Mouse (Mus musculus): ENCODE data around the gene Klf1. TPM values are rescaled to one million over a fixed set of nuclear protein-coding genes. Genes with fewer than 3 reads are reported as not detected.

The Klf1 gene
- not detected for total RNA-seq (2021)
- long read RNA-seq: 0 reads

- no peak for DNase-seq (ENCODE audit: low spot score in 2 of 2)
These were observed at the start of gene Klf1 for GRCm38 (mm10) chr8:84901752-84902151. Klf1 (plus strand) TSS chr8:84901928.

DNA sequence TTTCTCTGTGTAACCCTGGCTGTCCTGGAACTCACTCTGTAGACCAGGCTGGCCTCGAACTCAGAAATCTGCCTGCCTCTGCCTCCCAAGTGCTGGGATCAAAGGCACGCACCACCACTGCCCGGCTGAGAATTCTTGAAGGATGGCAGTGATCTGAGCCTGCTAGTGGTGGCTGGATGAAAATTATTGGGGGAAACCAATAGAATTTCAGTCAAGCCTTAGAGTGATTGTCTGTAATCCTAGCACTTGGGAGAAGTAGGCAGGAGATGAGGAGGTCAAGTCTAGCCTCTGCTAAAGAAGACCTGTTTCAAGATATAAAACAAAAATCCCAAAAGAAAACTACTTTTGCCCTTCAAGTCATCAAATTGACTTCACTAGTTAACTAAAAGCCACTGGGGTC, 45.3 kb upstream of the Klf1 start:
- DNase-seq (ENCODE audit: low spot score in 2 of 2): no peak

GRCm38 (mm10) chr8:84856864-84857441, 44.8 kb upstream of the Klf1 start, which contains the start of gene Farsa:
Farsa (plus strand) TSS chr8:84856989.
- DNase-seq (ENCODE audit: low spot score in 2 of 2): peak; percentile 93 to 94

DNA sequence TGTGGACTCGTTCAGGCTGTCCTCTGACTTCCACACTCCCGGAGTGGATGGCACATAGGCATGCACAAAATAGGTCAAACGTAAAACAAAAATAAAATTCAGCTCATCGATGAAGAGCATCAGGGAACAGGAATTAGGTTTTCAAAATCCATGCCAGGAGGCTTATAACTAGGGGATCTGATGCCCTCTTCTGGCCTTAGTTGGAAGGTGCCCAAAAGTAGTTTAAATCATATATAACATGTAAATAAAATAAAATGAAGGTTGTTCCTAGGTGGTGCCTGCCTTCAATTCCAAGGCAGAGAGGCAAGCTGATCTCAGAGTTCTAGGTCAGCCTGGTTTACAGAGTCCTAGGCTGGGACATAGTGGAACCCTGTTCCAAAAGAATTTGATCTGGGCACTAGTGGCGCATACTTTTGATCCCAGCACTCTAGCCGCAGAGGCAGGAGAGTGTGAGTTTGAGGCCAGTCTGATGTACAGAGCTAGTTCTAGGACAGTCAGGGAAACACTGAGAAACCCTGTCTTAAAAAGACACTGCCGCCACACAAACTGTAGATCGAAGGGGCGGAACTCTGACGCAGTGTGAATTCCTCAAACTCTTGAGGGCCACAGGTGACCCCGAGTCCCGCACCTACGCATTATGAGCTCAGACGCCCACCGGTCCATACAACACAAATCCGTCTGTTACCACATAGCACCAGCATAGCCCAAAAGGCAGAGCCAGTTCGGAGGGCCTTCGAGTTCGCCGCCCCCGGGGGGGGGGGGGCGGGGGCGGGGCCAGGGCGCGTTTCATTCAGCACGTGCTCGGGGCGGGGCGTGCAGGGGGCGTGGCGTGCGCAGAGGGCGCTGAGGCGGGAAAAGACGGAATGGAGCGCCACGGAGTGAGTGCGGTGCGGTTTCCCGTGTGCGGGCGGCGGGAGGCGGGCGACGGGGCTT, 30.1 kb upstream of the Klf1 start, which contains the start of gene Syce2:
Gene Syce2, plus strand, starts transcription at position 736 of the 933 bp plus-strand sequence.
- DNase-seq (ENCODE audit: low spot score in 2 of 2): peak; percentile 73 to 80

GRCm38 (mm10) chr8:84872309-84872965, 29.3 kb upstream of the Klf1 start:
- DNase-seq (ENCODE audit: low spot score in 2 of 2): peak; percentile 29 to 33

DNA sequence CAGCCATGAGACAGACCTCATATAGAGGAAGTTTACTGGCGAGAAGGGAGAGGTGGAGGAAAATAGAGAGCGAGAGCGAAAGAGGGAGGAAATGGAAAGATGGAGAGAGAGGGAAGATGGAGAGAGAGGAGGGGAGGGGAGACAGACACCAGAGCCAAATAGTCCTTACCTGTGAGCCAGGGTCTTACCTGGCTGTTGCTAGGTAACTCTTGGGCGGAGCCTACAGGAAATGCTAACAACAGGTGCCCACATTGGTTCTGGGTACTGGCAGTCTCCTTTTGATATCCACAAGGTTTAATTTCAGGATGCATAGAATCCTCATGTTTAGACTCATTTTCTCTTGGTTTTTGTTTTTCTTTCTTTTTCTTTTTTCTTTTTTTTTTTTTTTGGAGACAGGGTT, 28.7 kb upstream of the Klf1 start:
- DNase-seq (ENCODE audit: low spot score in 2 of 2): no peak

GRCm38 (mm10) chr8:84874339-84874738, 27.4 kb upstream of the Klf1 start:
- DNase-seq (ENCODE audit: low spot score in 2 of 2): no peak

DNA sequence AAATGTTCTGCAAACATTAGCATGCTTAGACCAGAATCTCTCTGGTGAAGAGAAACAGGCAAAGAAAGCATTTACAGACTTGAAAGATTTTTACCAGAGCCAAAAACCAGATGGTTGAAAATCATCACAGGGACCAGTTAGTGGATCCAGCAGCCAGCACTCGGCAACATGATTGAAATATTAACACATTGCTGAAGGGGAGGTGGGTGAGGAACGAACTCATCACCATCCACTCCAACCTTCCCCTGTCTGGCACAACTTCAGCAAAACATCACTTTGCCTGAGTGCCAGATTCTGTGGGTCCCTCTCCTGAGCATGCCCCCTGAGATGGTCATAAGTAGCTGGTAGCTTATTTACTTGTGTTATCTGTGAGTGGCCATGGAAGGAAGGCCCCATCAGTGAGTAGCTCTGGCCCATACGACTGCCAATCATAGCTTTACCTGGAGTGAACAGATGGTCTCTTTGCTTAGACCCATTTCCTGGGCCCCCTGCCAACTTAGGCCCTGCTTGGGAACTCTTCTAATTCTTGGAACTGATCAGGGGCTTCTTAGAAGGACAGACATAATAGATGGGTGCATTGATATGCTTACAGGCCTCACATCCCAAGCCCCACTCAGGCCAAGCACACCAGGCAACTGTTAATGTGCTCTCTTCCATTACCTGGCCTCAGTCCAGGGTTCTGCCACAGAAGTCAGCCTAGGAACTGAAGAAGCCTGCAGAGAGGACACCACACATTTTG, 24.3 kb upstream of the Klf1 start:
- peak in 1 of 2 experiments; percentile 30 for DNase-seq (ENCODE audit: low spot score in 2 of 2)

- no peak for DNase-seq (ENCODE audit: low spot score in 2 of 2)
These were observed 22.8 kb upstream of the Klf1 start for GRCm38 (mm10) chr8:84878915-84879314.

DNA sequence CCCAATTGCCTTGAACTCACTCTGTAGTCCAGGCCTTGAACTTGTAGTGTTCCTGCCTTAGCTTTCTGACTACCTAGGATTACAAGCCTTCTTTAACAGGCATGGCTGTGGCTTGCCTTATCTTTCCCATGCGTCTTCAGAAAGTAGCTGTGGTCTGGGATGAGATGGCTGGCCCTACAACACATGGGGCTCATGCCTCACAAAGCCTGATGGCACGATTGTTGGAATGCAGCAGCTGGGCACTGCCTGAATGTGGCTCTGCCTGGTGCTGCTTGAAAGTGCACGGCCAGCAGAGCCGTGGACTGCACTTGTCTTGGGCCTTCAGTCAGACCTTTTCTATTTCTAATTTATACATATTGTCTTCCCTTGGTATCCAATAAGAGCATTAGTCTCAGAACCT, 17.0 kb upstream of the Klf1 start:
- DNase-seq (ENCODE audit: low spot score in 2 of 2): no peak

DNA sequence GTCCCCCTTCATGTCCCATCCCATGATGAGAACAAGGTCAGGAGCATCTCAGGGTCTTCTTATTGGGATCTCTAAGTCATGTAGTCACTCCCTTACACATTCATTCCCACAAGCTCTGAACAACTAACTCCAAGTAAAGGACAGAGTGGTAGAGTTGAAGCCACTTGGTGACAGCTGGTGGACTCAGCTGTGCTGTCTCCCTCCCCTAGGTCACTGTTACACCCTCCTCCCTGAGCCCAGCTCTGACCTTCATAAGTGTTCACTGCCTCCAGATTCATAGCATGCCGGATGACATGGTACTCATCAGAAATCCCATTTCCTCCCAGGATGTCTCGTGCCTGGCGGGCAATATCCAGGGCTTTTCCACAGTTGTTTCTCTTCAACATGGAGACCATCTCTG, 13.4 kb upstream of the Klf1 start:
- no peak for DNase-seq (ENCODE audit: low spot score in 2 of 2)

DNA sequence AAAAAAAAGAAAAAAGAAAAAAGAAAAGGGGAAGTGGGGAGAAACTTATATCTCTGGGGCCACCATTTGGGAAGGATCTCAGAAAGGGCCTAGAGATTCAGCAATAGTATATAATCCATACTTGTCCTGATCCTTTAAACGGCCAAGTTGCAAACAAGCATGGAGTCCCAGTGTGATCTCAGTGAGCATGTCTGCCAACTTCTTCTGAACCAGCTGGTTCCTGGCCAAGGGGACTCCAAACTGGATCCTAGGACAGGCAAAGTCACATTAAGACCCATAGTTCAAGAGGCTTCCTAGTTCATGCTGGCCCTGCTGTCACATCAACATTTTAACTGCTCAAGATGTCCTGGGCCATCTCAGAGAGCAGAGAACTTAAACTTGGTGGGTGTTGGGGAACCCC, 12.6 kb upstream of the Klf1 start:
- no peak for DNase-seq (ENCODE audit: low spot score in 2 of 2)

GRCm38 (mm10) chr8:84892993-84893708, 8.6 kb upstream of the Klf1 start:
- no peak for DNase-seq (ENCODE audit: low spot score in 2 of 2)

DNA sequence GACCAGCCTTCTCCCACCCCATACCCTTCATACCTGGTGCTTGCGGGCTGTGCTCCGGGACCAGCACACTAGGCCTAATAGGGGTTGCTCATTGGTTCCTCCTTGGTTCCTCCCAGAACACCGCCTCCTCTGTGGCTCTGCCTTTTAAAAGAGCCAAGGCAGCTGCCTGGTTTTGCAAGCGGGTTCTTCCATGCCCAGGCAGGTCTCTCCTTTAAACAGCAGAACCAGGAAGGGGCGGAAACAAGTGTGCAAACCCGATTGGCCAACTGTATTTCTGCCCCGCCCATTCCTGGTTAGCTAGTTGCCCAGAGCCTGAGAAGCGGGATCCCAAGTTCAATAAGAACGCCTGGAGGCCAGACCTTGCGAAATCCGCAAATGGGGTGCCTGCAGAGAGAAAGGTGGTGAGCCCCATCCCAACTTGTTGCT, 8.0 kb upstream of the Klf1 start, which contains the start of gene Gcdh:
Gene Gcdh, minus strand, starts transcription at position 213 of the 426 bp plus-strand sequence.
- DNase-seq (ENCODE audit: low spot score in 2 of 2): peak; percentile 82 to 86

DNA sequence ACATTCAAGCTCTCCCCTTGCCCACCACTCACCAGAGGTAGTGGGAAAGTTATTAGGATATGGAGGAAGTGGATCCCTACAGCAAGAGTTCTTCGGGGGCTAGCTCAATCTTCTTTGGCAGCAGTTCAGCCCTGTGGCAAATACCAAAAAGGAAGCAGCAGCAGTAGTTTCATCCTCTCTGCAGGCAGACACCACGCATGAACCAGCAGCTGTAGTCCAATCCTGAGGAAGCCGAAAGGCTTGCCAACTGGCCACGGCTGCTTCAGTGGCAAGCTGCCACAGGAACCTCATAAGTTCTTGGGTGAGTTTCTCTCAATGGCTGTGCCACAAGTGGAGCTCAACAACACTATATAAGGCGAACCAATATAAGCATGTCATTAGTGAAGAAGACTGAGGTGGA, 5.8 kb upstream of the Klf1 start:
- no peak for DNase-seq (ENCODE audit: low spot score in 2 of 2)

- DNase-seq (ENCODE audit: low spot score in 2 of 2): no peak
These were observed 657 bp upstream of the Klf1 start for GRCm38 (mm10) chr8:84901071-84901470.

DNA sequence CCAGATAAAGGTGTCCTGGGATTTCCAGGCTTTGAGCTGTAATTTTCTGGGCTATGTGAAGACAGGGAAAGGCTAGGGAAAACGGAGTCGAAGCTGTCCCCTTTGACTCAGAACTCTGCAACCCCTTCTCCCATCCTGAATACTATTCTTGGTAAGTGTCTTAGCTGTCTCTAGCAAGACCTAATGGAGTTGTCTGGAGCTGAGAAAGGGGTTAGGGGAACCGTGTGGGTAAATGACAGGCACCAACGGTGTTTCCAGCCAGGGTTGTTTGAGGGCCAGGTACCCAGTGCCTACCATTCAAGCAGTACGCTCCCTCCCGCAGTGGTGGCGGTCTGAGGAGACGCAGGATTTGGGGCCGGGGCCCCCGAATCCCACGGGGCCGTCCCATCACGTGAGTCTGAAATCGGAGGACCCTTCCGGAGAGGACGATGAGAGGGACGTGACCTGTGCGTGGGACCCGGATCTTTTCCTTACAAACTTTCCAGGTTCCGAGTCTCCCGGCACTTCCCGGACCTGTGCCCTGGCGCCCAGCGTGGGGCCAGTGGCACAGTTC, 715 bp downstream of the Klf1 start:
- DNase-seq (ENCODE audit: low spot score in 2 of 2): no peak

DNA sequence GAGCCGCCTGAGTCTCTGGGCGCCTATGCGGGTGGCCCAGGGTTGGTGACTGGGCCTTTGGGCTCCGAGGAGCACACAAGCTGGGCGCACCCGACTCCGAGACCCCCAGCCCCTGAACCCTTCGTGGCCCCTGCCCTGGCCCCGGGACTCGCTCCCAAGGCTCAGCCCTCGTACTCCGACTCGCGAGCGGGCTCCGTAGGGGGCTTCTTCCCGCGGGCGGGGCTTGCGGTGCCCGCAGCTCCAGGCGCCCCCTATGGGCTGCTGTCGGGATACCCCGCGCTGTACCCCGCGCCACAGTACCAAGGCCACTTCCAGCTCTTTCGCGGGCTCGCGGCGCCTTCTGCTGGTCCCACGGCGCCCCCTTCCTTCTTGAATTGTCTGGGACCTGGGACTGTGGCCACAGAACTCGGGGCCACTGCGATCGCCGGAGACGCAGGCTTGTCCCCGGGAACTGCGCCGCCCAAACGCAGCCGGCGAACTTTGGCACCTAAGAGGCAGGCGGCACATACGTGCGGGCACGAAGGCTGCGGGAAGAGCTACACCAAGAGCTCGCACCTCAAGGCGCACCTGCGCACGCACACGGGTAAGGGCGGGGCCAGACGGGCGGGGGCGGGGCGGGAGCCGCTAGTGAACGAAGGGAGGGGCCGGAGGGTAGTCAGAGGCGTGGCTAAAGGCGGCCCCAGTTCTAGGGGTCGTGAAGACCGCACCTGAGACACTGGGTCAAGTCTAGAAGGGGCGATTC, 1.4 kb downstream of the Klf1 start:
- DNase-seq (ENCODE audit: low spot score in 2 of 2): peak; percentile 96 to 98

- DNase-seq (ENCODE audit: low spot score in 2 of 2): no peak
These were observed 2.6 kb downstream of the Klf1 start for GRCm38 (mm10) chr8:84904351-84904750.
